Mouse (Mus musculus): ENCODE data around the gene Ddx17.

- TF ChIP-seq CTCF (IDR thresholded peaks at IDR 0.05; ENCODE audit: control insufficient read depth, insufficient read depth, insufficient replicate concordance, low read depth, low read length) = no peak
- no peak for TF ChIP-seq POLR2A (IDR thresholded peaks at IDR 0.05; ENCODE audit: control insufficient read depth, low read depth, low read length)
These were observed 18.4 kb downstream of the Ddx17 start for GRCm38 (mm10) chr15:79527991-79528639.
